Mouse (Mus musculus) megakaryocyte, embryonic 14.5 days (primary cell): Measurements from ENCODE around the gene Hivep3. TPM values are rescaled to one million over a fixed set of nuclear protein-coding genes. Genes with fewer than 3 reads are reported as not detected.

ENCODE experiments used
- H3K27me3 ChIP-seq: replicated peaks from 2 replicates; pipeline ENCODE3; 2012; ENCODE audit warnings: inconsistent platforms
- H3K36me3 ChIP-seq: replicated peaks from 2 replicates; pipeline ENCODE3; 2012; ENCODE audit warnings: low read length, inconsistent platforms, mixed read lengths
- H3K4me1 ChIP-seq: 2 replicates; pipeline ENCODE4 v1.6.1; 2012; ENCODE audit warnings: inconsistent platforms
- H3K4me3 ChIP-seq: replicated peaks from 2 replicates; pipeline ENCODE3; 2012; ENCODE audit warnings: moderate library complexity, mild to moderate bottlenecking, inconsistent platforms
- H3K9me3 ChIP-seq: 2 replicates; pipeline ENCODE4 v1.6.1; 2012; ENCODE audit warnings: inconsistent platforms
- FLI1 ChIP-seq: IDR thresholded peaks from 2 replicates; pipeline ENCODE4 v1.6.1; 2012; ENCODE audit warnings: low read length, inconsistent platforms, mixed read lengths
- GATA1 ChIP-seq: IDR thresholded peaks from 3 replicates; pipeline ENCODE4 v1.6.1; 2012; ENCODE audit warnings: mixed read lengths, low read length, inconsistent platforms, borderline replicate concordance
- polyA plus RNA-seq: library from polyadenylated mRNA; stranded (reverse); fragments of >175 nt; gene quantifications from 2 replicates; pipeline ENCODE4 v1.2.3, GENCODE M21; 2012; ENCODE audit warnings: low replicate concordance; ENCODE audit not compliant: insufficient read depth

The Hivep3 gene
- polyA plus RNA-seq, 1 experiment = 10.4 TPM

GRCm38 (mm10) chr4:119932549-119933257, 199.1 kb downstream of the Hivep3 start:
- Histone ChIP-seq H3K9me3 (no peaks in the 10 kb centered on the region), H3K36me3 (no peaks in the 10 kb centered on the region), H3K4me1 (peaks cover 28% of the 10 kb centered on the region), H3K27me3 (peaks cover 55% of the 10 kb centered on the region), H3K4me3 (no peak overlapping the region)
- no peak for TF ChIP-seq GATA1
- TF ChIP-seq FLI1 = no peak

GRCm38 (mm10) chr4:119934901-119935300, 201.3 kb downstream of the Hivep3 start:
- no peak overlapping the region for H3K4me3 ChIP-seq
- TF ChIP-seq FLI1 (no peak), GATA1 (no peak)
- H3K27me3 ChIP-seq = peaks cover 70% of the 10 kb centered on the region
- no peaks in the 10 kb centered on the region for H3K9me3 ChIP-seq
- H3K4me1 ChIP-seq = peaks cover 38% of the 10 kb centered on the region
- no peaks in the 10 kb centered on the region for H3K36me3 ChIP-seq

GRCm38 (mm10) chr4:119937876-119938275, 204.3 kb downstream of the Hivep3 start:
- peaks cover 69% of the 10 kb centered on the region for H3K27me3 ChIP-seq
- H3K9me3 ChIP-seq = no peaks in the 10 kb centered on the region
- H3K4me3 ChIP-seq = peak overlapping the region; percentile 26
- no peaks in the 10 kb centered on the region for H3K36me3 ChIP-seq
- H3K4me1 ChIP-seq = peaks cover 46% of the 10 kb centered on the region
- TF ChIP-seq GATA1 (no peak), FLI1 (no peak)

GRCm38 (mm10) chr4:119938518-119938917, 204.9 kb downstream of the Hivep3 start:
- H3K9me3 ChIP-seq = 0 out of 2 replicates have a peak, but pooled peaks cover 3% of the 10 kb centered on the region
- TF ChIP-seq FLI1 = no peak
- TF ChIP-seq GATA1 = no peak
- H3K27me3 ChIP-seq = peaks cover 64% of the 10 kb centered on the region
- H3K4me1 ChIP-seq = peaks cover 52% of the 10 kb centered on the region
- peak overlapping the region; percentile 13 for H3K4me3 ChIP-seq
- no peaks in the 10 kb centered on the region for H3K36me3 ChIP-seq

GRCm38 (mm10) chr4:119939786-119940185, 206.2 kb downstream of the Hivep3 start:
- H3K27me3 ChIP-seq = peaks cover 57% of the 10 kb centered on the region
- H3K4me3 ChIP-seq = no peak overlapping the region
- H3K9me3 ChIP-seq = peaks cover 9% of the 10 kb centered on the region
- H3K4me1 ChIP-seq = peaks cover 52% of the 10 kb centered on the region
- TF ChIP-seq FLI1 = no peak
- TF ChIP-seq GATA1 = no peak
- H3K36me3 ChIP-seq = peaks cover 2% of the 10 kb centered on the region

GRCm38 (mm10) chr4:119946224-119946887, 212.8 kb downstream of the Hivep3 start:
- Histone ChIP-seq H3K36me3 (peaks cover 5% of the 10 kb centered on the region), H3K27me3 (peaks cover 64% of the 10 kb centered on the region), H3K4me1 (peaks cover 61% of the 10 kb centered on the region), H3K4me3 (no peak overlapping the region), H3K9me3 (peaks cover 30% of the 10 kb centered on the region)
- TF ChIP-seq FLI1 (no peak), GATA1 (no peak)

- peaks cover 72% of the 10 kb centered on the region for H3K27me3 ChIP-seq
- peaks cover 39% of the 10 kb centered on the region for H3K9me3 ChIP-seq
- H3K4me1 ChIP-seq = peaks cover 62% of the 10 kb centered on the region
- TF ChIP-seq FLI1 (no peak), GATA1 (no peak)
- H3K4me3 ChIP-seq = peak overlapping the region; percentile 31
- peaks cover 5% of the 10 kb centered on the region for H3K36me3 ChIP-seq
Observed at GRCm38 (mm10) chr4:119947232-119948162, 213.9 kb downstream of the Hivep3 start.

GRCm38 (mm10) chr4:119948406-119948805, 214.8 kb downstream of the Hivep3 start:
- Histone ChIP-seq H3K36me3 (peaks cover 5% of the 10 kb centered on the region), H3K4me1 (peaks cover 55% of the 10 kb centered on the region), H3K4me3 (no peak overlapping the region), H3K27me3 (peaks cover 78% of the 10 kb centered on the region), H3K9me3 (peaks cover 37% of the 10 kb centered on the region)
- TF ChIP-seq FLI1 (no peak), GATA1 (no peak)

- H3K27me3 ChIP-seq = peaks cover 82% of the 10 kb centered on the region
- H3K4me1 ChIP-seq = peaks cover 51% of the 10 kb centered on the region
- peaks cover 34% of the 10 kb centered on the region for H3K9me3 ChIP-seq
- no peak overlapping the region for H3K4me3 ChIP-seq
- peaks cover 5% of the 10 kb centered on the region for H3K36me3 ChIP-seq
- no peak for TF ChIP-seq GATA1
Observed at GRCm38 (mm10) chr4:119948922-119949614, 215.5 kb downstream of the Hivep3 start.
